Mouse (Mus musculus) cortical plate, adult 2 months (tissue): ENCODE measurements around the gene Emilin2. TPM values are rescaled to one million over a fixed set of nuclear protein-coding genes. Genes with fewer than 3 reads are reported as not detected.

Experiments used
- H3K27ac ChIP-seq: fragments of 200-500 bp; 2 replicates; pipeline ENCODE4 v1.5.1; 2012; ENCODE audit warnings: low read length, control low read depth, inconsistent platforms; ENCODE audit not compliant: insufficient read depth
- H3K4me1 ChIP-seq: fragments of 200-500 bp; 2 replicates; pipeline ENCODE4 v1.6.1; 2011; ENCODE audit warnings: low read length; ENCODE audit not compliant: control insufficient read depth, insufficient read depth
- H3K4me3 ChIP-seq: fragments of 200-500 bp; 2 replicates; pipeline ENCODE4 v1.5.1; 2011; ENCODE audit warnings: mild to moderate bottlenecking, low read length, control low read depth; ENCODE audit not compliant: insufficient read depth
- CTCF ChIP-seq: fragments of 200-500 bp; IDR thresholded peaks from 2 replicates; pipeline ENCODE4 v1.5.1; 2011; ENCODE audit warnings: mild to moderate bottlenecking, control low read depth, low read length; ENCODE audit not compliant: insufficient read depth; ENCODE audit errors: extremely low read depth
- POLR2A ChIP-seq: fragments of 200-500 bp; IDR thresholded peaks from 2 replicates; pipeline ENCODE4 v1.6.1; 2011; ENCODE audit warnings: mild to moderate bottlenecking, low read length, control low read depth; ENCODE audit not compliant: insufficient read depth; ENCODE audit errors: extremely low read depth
- polyA plus RNA-seq: library from polyadenylated mRNA; depleted of rRNA; stranded (reverse); fragments of >200 nt; gene quantifications from 2 replicates; pipeline ENCODE4 v1.2.3, GENCODE M21; 2012

Emilin2 gene
- polyA plus RNA-seq, 1 experiment: 1.7 TPM

- Histone ChIP-seq H3K4me1 (peaks cover 2% of the 10 kb centered on the region; the same call in 1 of the 2 replicates), H3K4me3 (no peak overlapping the region), H3K27ac (no peak overlapping the region)
- TF ChIP-seq CTCF (no peak), POLR2A (no peak)
These were observed 22.8 kb downstream of the Emilin2 start for GRCm38 (mm10) chr17:71288808-71289548.

- Histone ChIP-seq H3K4me3 (no peak overlapping the region), H3K27ac (no peak overlapping the region), H3K4me1 (peaks cover 2% of the 10 kb centered on the region; the same call in 1 of the 2 replicates)
- TF ChIP-seq POLR2A (no peak), CTCF (no peak)
These were observed 23.5 kb downstream of the Emilin2 start for GRCm38 (mm10) chr17:71288145-71288758.

GRCm38 (mm10) chr17:71287586-71287985 lies 24.2 kb downstream of the Emilin2 start:
- no peak for TF ChIP-seq POLR2A
- no peak for TF ChIP-seq CTCF
- Histone ChIP-seq H3K27ac (no peak overlapping the region), H3K4me3 (no peak overlapping the region), H3K4me1 (peaks cover 2% of the 10 kb centered on the region; the same call in 1 of the 2 replicates)

- TF ChIP-seq CTCF (no peak), POLR2A (no peak)
- H3K27ac ChIP-seq: no peak overlapping the region
- peaks cover 2% of the 10 kb centered on the region; the same call in 1 of the 2 replicates for H3K4me1 ChIP-seq
- H3K4me3 ChIP-seq: no peak overlapping the region
These were observed 25.8 kb downstream of the Emilin2 start for GRCm38 (mm10) chr17:71285929-71286328.

GRCm38 (mm10) chr17:71284890-71285289 lies 26.9 kb downstream of the Emilin2 start:
- no peak overlapping the region for H3K27ac ChIP-seq
- peaks cover 2% of the 10 kb centered on the region; the same call in 1 of the 2 replicates for H3K4me1 ChIP-seq

GRCm38 (mm10) chr17:71283237-71283636 lies 28.5 kb downstream of the Emilin2 start:
- H3K27ac ChIP-seq: no peak overlapping the region
- TF ChIP-seq POLR2A (no peak), CTCF (no peak)
- no peaks in the 10 kb centered on the region for H3K4me1 ChIP-seq
- H3K4me3 ChIP-seq: no peak overlapping the region

More at GRCm38 (mm10) chr17:71284890-71285289, 26.9 kb downstream of the Emilin2 start:
- no peak overlapping the region for H3K4me3 ChIP-seq
- TF ChIP-seq CTCF: no peak
- TF ChIP-seq POLR2A: no peak

- Histone ChIP-seq H3K4me1 (no peaks in the 10 kb centered on the region), H3K27ac (no peak overlapping the region), H3K4me3 (no peak overlapping the region)
- TF ChIP-seq CTCF (no peak), POLR2A (no peak)
These were observed 29.1 kb downstream of the Emilin2 start for GRCm38 (mm10) chr17:71282716-71283115.

GRCm38 (mm10) chr17:71277701-71278491 lies 33.9 kb downstream of the Emilin2 start:
- TF ChIP-seq CTCF (no peak), POLR2A (no peak)
- no peaks in the 10 kb centered on the region for H3K4me1 ChIP-seq
- H3K27ac ChIP-seq: no peak overlapping the region
- no peak overlapping the region for H3K4me3 ChIP-seq

- TF ChIP-seq CTCF: no peak
- no peak for TF ChIP-seq POLR2A
- H3K27ac ChIP-seq: no peak overlapping the region
- no peak overlapping the region for H3K4me3 ChIP-seq
- no peaks in the 10 kb centered on the region for H3K4me1 ChIP-seq
These were observed 35.0 kb downstream of the Emilin2 start for GRCm38 (mm10) chr17:71276771-71277170.
